ENCODE assay signal across 12 mouse cellular contexts in the genomic region with DNA sequence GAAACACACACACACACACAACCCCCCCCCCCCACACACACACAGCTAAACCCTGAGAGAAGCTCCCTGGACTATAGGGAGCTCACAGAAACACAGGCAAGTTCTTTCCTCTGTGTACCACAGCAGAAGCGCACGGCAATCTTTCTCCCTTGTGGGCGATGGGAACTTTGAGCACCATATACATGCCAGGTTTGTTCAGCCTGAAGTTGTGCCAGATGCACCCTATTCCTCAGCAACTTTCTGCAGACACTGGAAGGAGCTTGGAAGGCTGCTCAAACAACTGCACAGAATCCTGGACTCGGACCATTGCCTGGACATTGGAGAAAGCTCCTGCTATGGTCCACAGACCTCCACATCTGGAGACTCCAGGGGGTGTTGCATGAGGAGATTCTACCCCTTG.
DNase-seq lines count a peak whose midpoint lies in the region; ATAC-seq lines count a peak whose summit lies in the region.
"Had no signal": no experiment of that assay in that cellular context is flagged by ENCODE, and none has a peak within 500 bp of the region (broad histone marks: within the 10 kb centered on the region; RNA-seq: fewer than 3 reads in every experiment).

No protein-coding gene starts in this region.

- DNase-seq in lung, postnatal 10 days, result no peak
- DNase-seq in forebrain, embryonic 11.5 days (ENCODE audit: low spot score), result no peak
- DNase-seq in embryo, embryonic 10.5 days (ENCODE audit: low spot score), result no peak
- no peak for DNase-seq in layer of hippocampus, adult 9-11 months
- DNase-seq in left cerebral cortex, postnatal 10 days (ENCODE audit: extremely low spot score in 1 of 2, low spot score in 2 of 2), result no peak
- DNase-seq: kidney, adult 18-20 months; right cerebral cortex, postnatal 14 days had no signal

- H3K36me3 ChIP-seq in lung, embryonic 15.5 days, result no peaks in the 10 kb centered on the region
- no peaks in the 10 kb centered on the region for H3K36me3 ChIP-seq in forebrain, embryonic 11.5 days (ENCODE audit: control insufficient read depth, insufficient read depth, low read length)
- no peaks in the 10 kb centered on the region for H3K36me3 ChIP-seq in intestine, embryonic 15.5 days
- no peaks in the 10 kb centered on the region for H3K36me3 ChIP-seq in neural tube, embryonic 13.5 days
- H3K36me3 ChIP-seq: embryonic facial prominence, embryonic 15.5 days; limb, embryonic 15.5 days had no signal

- peak overlapping the region; percentile 80 for H3K27ac ChIP-seq in lung, embryonic 15.5 days
- H3K27ac ChIP-seq in forebrain, embryonic 11.5 days (ENCODE audit: low read depth, low read length), result peak overlapping the region; percentile 86
- H3K27ac ChIP-seq in intestine, embryonic 15.5 days, result peak overlapping the region; percentile 73; the same call in 1 of the 2 replicates
- H3K27ac ChIP-seq in neural tube, embryonic 13.5 days (replicated peaks), result peak overlapping the region; percentile 77
- H3K27ac ChIP-seq: limb, embryonic 15.5 days had no signal

- 49% methylated on average over 4 of the region's 4 CpGs for WGBS in lung, embryonic 15.5 days
- 35% methylated on average over 4 of the region's 4 CpGs for WGBS in forebrain, embryonic 11.5 days
- 64% methylated on average over 4 of the region's 4 CpGs for WGBS in intestine, embryonic 15.5 days
- WGBS in neural tube, embryonic 13.5 days, result 54% methylated on average over 4 of the region's 4 CpGs

- H3K27me3 ChIP-seq in lung, embryonic 15.5 days, result no peaks in the 10 kb centered on the region
- no peaks in the 10 kb centered on the region for H3K27me3 ChIP-seq in forebrain, embryonic 11.5 days (ENCODE audit: control insufficient read depth, insufficient read depth, low read length)
- H3K27me3 ChIP-seq in intestine, embryonic 15.5 days (replicated peaks), result no peaks in the 10 kb centered on the region
- H3K27me3 ChIP-seq in neural tube, embryonic 13.5 days, result no peaks in the 10 kb centered on the region
- H3K27me3 ChIP-seq: embryonic facial prominence, embryonic 15.5 days; limb, embryonic 15.5 days had no signal

- H3K4me2 ChIP-seq in lung, embryonic 15.5 days, result no peak overlapping the region
- H3K4me2 ChIP-seq in forebrain, embryonic 11.5 days (ENCODE audit: low read depth, low read length, severe bottlenecking), result no peak overlapping the region
- H3K4me2 ChIP-seq in intestine, embryonic 15.5 days (replicated peaks), result peak overlapping the region; percentile 30
- no peak overlapping the region for H3K4me2 ChIP-seq in neural tube, embryonic 13.5 days
- H3K4me2 ChIP-seq: embryonic facial prominence, embryonic 15.5 days; limb, embryonic 15.5 days had no signal

- no peak overlapping the region for H3K9ac ChIP-seq in lung, embryonic 15.5 days
- peak overlapping the region; percentile 35; the same call in 1 of the 2 replicates for H3K9ac ChIP-seq in forebrain, embryonic 11.5 days (ENCODE audit: low read length)
- H3K9ac ChIP-seq in intestine, embryonic 15.5 days, result no peak overlapping the region
- no peak overlapping the region for H3K9ac ChIP-seq in neural tube, embryonic 13.5 days
- H3K9ac ChIP-seq: embryonic facial prominence, embryonic 15.5 days; limb, embryonic 15.5 days had no signal

- no peaks in the 10 kb centered on the region for H3K9me3 ChIP-seq in lung, embryonic 15.5 days
- H3K9me3 ChIP-seq in forebrain, embryonic 11.5 days (ENCODE audit: control insufficient read depth, low read length), result no peaks in the 10 kb centered on the region
- H3K9me3 ChIP-seq in intestine, embryonic 15.5 days, result no peaks in the 10 kb centered on the region
- H3K9me3 ChIP-seq in neural tube, embryonic 13.5 days, result no peaks in the 10 kb centered on the region
- H3K9me3 ChIP-seq: embryonic facial prominence, embryonic 15.5 days; limb, embryonic 15.5 days had no signal

- H3K4me1 ChIP-seq in lung, embryonic 15.5 days, result peaks cover 23% of the 10 kb centered on the region
- H3K4me1 ChIP-seq in forebrain, embryonic 11.5 days (replicated peaks; ENCODE audit: control insufficient read depth, insufficient read depth, low read length), result peaks cover 9% of the 10 kb centered on the region; the same call in 1 of the 2 replicates
- H3K4me1 ChIP-seq in intestine, embryonic 15.5 days (replicated peaks), result 0 out of 2 replicates have a peak, but pooled peaks cover 8% of the 10 kb centered on the region
- H3K4me1 ChIP-seq in neural tube, embryonic 13.5 days (replicated peaks), result peaks cover 15% of the 10 kb centered on the region

- intact Hi-C loops in left cerebral cortex, postnatal 10 days (cut with DNase I), result no loop called here

- no peak overlapping the region for H3K4me3 ChIP-seq in lung, embryonic 15.5 days
- no peak overlapping the region for H3K4me3 ChIP-seq in forebrain, embryonic 11.5 days (ENCODE audit: low read depth, low read length)
- H3K4me3 ChIP-seq in intestine, embryonic 15.5 days (replicated peaks), result no peak overlapping the region
- no peak overlapping the region for H3K4me3 ChIP-seq in neural tube, embryonic 13.5 days
- H3K4me3 ChIP-seq: embryonic facial prominence, embryonic 15.5 days; limb, embryonic 15.5 days had no signal

- ATAC-seq in lung, embryonic 15.5 days (ENCODE audit: borderline replicate concordance, extremely low read depth, low FRiP score, low TSS enrichment), result 0 out of 2 replicates have a peak, but pooled peaks have one; percentile 1
- no peak for ATAC-seq in forebrain, embryonic 11.5 days (replicated peaks; ENCODE audit: low FRiP score)
- peak; percentile 20 for ATAC-seq in intestine, embryonic 15.5 days
- ATAC-seq in neural tube, embryonic 13.5 days (ENCODE audit: low read depth), result peak; percentile 33
